Mouse (Mus musculus): Measurements from ENCODE around the gene Spty2d1. TPM values are rescaled to one million over a fixed set of nuclear protein-coding genes. Genes with fewer than 3 reads are reported as not detected.

Spty2d1 gene
- total and polyA plus RNA-seq, 2 experiments from 2014 or later = 4.7 to 8.8 TPM

GRCm38 (mm10) chr7:47025429-47025828 is 17.2 kb upstream of the Spty2d1 start:
- no peak overlapping the region for H3K4me3 ChIP-seq (ENCODE audit: low read depth, low read length)
- no peaks in the 10 kb centered on the region for H3K4me1 ChIP-seq (ENCODE audit: insufficient read depth, low read length)
- WGBS = 67% methylated on average over 9 of the region's 9 CpGs
- H3K4me2 ChIP-seq (ENCODE audit: low read depth, low read length, poor library complexity, severe bottlenecking) = no peak overlapping the region
- H3K27me3 ChIP-seq (ENCODE audit: insufficient read depth, low read length) = 0 out of 2 replicates have a peak, but pooled peaks cover 3% of the 10 kb centered on the region
- H3K27ac ChIP-seq (ENCODE audit: low read depth, low read length) = no peak overlapping the region
- H3K36me3 ChIP-seq (ENCODE audit: insufficient read depth, low read length) = no peaks in the 10 kb centered on the region
- no peaks in the 10 kb centered on the region for H3K9me3 ChIP-seq (ENCODE audit: low read length)
- DNase-seq (ENCODE audit: low spot score) (no peak), ATAC-seq (ENCODE audit: low FRiP score) (no peak)
- TF ChIP-seq CTCF (IDR thresholded peaks at IDR 0.05) = no peak
- no peak overlapping the region for H3K9ac ChIP-seq (replicated peaks; ENCODE audit: low read length, poor library complexity, severe bottlenecking)

- H3K36me3 ChIP-seq (ENCODE audit: insufficient read depth, low read length) = no peaks in the 10 kb centered on the region
- H3K4me2 ChIP-seq (ENCODE audit: low read depth, low read length, poor library complexity, severe bottlenecking) = no peak overlapping the region
- 89% methylated on average over 7 of the region's 7 CpGs for WGBS
- H3K27ac ChIP-seq (ENCODE audit: low read depth, low read length) = no peak overlapping the region
- H3K9ac ChIP-seq (replicated peaks; ENCODE audit: low read length, poor library complexity, severe bottlenecking) = no peak overlapping the region
- 0 out of 2 replicates have a peak, but pooled peaks cover 3% of the 10 kb centered on the region for H3K27me3 ChIP-seq (ENCODE audit: insufficient read depth, low read length)
- no peak for ATAC-seq (ENCODE audit: low FRiP score)
- no peak for DNase-seq (ENCODE audit: low spot score)
- no peak for TF ChIP-seq CTCF (IDR thresholded peaks at IDR 0.05)
- H3K9me3 ChIP-seq (ENCODE audit: low read length) = no peaks in the 10 kb centered on the region
- no peaks in the 10 kb centered on the region for H3K4me1 ChIP-seq (ENCODE audit: insufficient read depth, low read length)
- H3K4me3 ChIP-seq (ENCODE audit: low read depth, low read length) = no peak overlapping the region
Observed at GRCm38 (mm10) chr7:47024454-47024853, 16.2 kb upstream of the Spty2d1 start.

GRCm38 (mm10) chr7:47023530-47023929 is 15.3 kb upstream of the Spty2d1 start:
- no peak overlapping the region for H3K9ac ChIP-seq (replicated peaks; ENCODE audit: low read length, poor library complexity, severe bottlenecking)
- ATAC-seq (ENCODE audit: low FRiP score) (0 out of 2 replicates have a peak, but pooled peaks have one; percentile 70), DNase-seq (ENCODE audit: low spot score) (peak; percentile 76)
- H3K9me3 ChIP-seq (ENCODE audit: low read length) = no peaks in the 10 kb centered on the region
- no peaks in the 10 kb centered on the region for H3K4me1 ChIP-seq (ENCODE audit: insufficient read depth, low read length)
- no peak overlapping the region for H3K4me2 ChIP-seq (ENCODE audit: low read depth, low read length, poor library complexity, severe bottlenecking)
- H3K36me3 ChIP-seq (ENCODE audit: insufficient read depth, low read length) = no peaks in the 10 kb centered on the region
- peak; percentile 89 for TF ChIP-seq CTCF (IDR thresholded peaks at IDR 0.05)
- H3K27me3 ChIP-seq (ENCODE audit: insufficient read depth, low read length) = 0 out of 2 replicates have a peak, but pooled peaks cover 3% of the 10 kb centered on the region
- WGBS = 12% methylated on average over 6 of the region's 6 CpGs
- H3K4me3 ChIP-seq (ENCODE audit: low read depth, low read length) = no peak overlapping the region
- no peak overlapping the region for H3K27ac ChIP-seq (ENCODE audit: low read depth, low read length)

- H3K27me3 ChIP-seq (ENCODE audit: insufficient read depth, low read length) = 0 out of 2 replicates have a peak, but pooled peaks cover 3% of the 10 kb centered on the region
- DNase-seq (ENCODE audit: low spot score) (no peak), ATAC-seq (ENCODE audit: low FRiP score) (no peak)
- H3K4me3 ChIP-seq (ENCODE audit: low read depth, low read length) = no peak overlapping the region
- H3K4me1 ChIP-seq (ENCODE audit: insufficient read depth, low read length) = no peaks in the 10 kb centered on the region
- no peak overlapping the region for H3K9ac ChIP-seq (replicated peaks; ENCODE audit: low read length, poor library complexity, severe bottlenecking)
- H3K9me3 ChIP-seq (ENCODE audit: low read length) = no peaks in the 10 kb centered on the region
- no peak overlapping the region for H3K27ac ChIP-seq (ENCODE audit: low read depth, low read length)
- H3K4me2 ChIP-seq (ENCODE audit: low read depth, low read length, poor library complexity, severe bottlenecking) = no peak overlapping the region
- H3K36me3 ChIP-seq (ENCODE audit: insufficient read depth, low read length) = no peaks in the 10 kb centered on the region
- TF ChIP-seq CTCF (IDR thresholded peaks at IDR 0.05) = no peak
- 80% methylated on average over 8 of the region's 8 CpGs for WGBS
Observed at GRCm38 (mm10) chr7:47022482-47022881, 14.3 kb upstream of the Spty2d1 start.

GRCm38 (mm10) chr7:47020956-47021355 is 12.7 kb upstream of the Spty2d1 start:
- ATAC-seq (ENCODE audit: low FRiP score) = no peak
- Histone ChIP-seq H3K4me3 (ENCODE audit: low read depth, low read length) (no peak overlapping the region), H3K4me2 (ENCODE audit: low read depth, low read length, poor library complexity, severe bottlenecking) (no peak overlapping the region), H3K9ac (replicated peaks; ENCODE audit: low read length, poor library complexity, severe bottlenecking) (no peak overlapping the region), H3K4me1 (ENCODE audit: insufficient read depth, low read length) (no peaks in the 10 kb centered on the region), H3K9me3 (ENCODE audit: low read length) (no peaks in the 10 kb centered on the region), H3K36me3 (ENCODE audit: insufficient read depth, low read length) (no peaks in the 10 kb centered on the region), H3K27ac (ENCODE audit: low read depth, low read length) (no peak overlapping the region), H3K27me3 (ENCODE audit: insufficient read depth, low read length) (0 out of 2 replicates have a peak, but pooled peaks cover 3% of the 10 kb centered on the region)
- no peak for DNase-seq (ENCODE audit: low spot score)
- 19% methylated on average over 8 of the region's 8 CpGs for WGBS
- no peak for TF ChIP-seq CTCF (IDR thresholded peaks at IDR 0.05)

GRCm38 (mm10) chr7:47019641-47020040 is 11.4 kb upstream of the Spty2d1 start:
- ATAC-seq (ENCODE audit: low FRiP score) (no peak), DNase-seq (ENCODE audit: low spot score) (no peak)
- Histone ChIP-seq H3K36me3 (ENCODE audit: insufficient read depth, low read length) (no peaks in the 10 kb centered on the region), H3K27ac (ENCODE audit: low read depth, low read length) (no peak overlapping the region), H3K27me3 (ENCODE audit: insufficient read depth, low read length) (0 out of 2 replicates have a peak, but pooled peaks cover 3% of the 10 kb centered on the region), H3K4me2 (ENCODE audit: low read depth, low read length, poor library complexity, severe bottlenecking) (no peak overlapping the region), H3K9me3 (ENCODE audit: low read length) (no peaks in the 10 kb centered on the region), H3K4me3 (ENCODE audit: low read depth, low read length) (no peak overlapping the region), H3K9ac (replicated peaks; ENCODE audit: low read length, poor library complexity, severe bottlenecking) (no peak overlapping the region), H3K4me1 (ENCODE audit: insufficient read depth, low read length) (no peaks in the 10 kb centered on the region)
- no peak for TF ChIP-seq CTCF (IDR thresholded peaks at IDR 0.05)
- WGBS = 55% methylated on average over 5 of the region's 5 CpGs

Data from midbrain, postnatal 0 days (tissue).